Mouse (Mus musculus): Measurements from ENCODE around the gene Ntm. TPM values are rescaled to one million over a fixed set of nuclear protein-coding genes. Genes with fewer than 3 reads are reported as not detected.

The Ntm gene
- not detected for total RNA-seq (2023)

GRCm38 (mm10) chr9:29962978-29963377 lies at the start of gene Ntm:
Gene Ntm (minus strand): TSS chr9:29963141.

All from neutrophil, adult 83 days (primary cell).